Mouse (Mus musculus) kidney, adult 2 months (tissue): ENCODE results near the gene Jmjd1c.

Experiments used
- CTCF ChIP-seq: fragments of 200-500 bp; conservative IDR thresholded peaks from 2 replicates; pipeline ENCODE4 v1.5.1; 2011; ENCODE audit warnings: low read depth, mild to moderate bottlenecking, control low read depth, low read length, moderate library complexity, mixed read lengths; ENCODE audit not compliant: insufficient read depth, insufficient read length
- POLR2A ChIP-seq: fragments of 200-500 bp; IDR thresholded peaks from one replicate; pipeline ENCODE4 v1.6.1; 2011; ENCODE audit warnings: low read depth, low read length, control low read depth

- TF ChIP-seq CTCF (no peak), POLR2A (no peak)
Measured at GRCm38 (mm10) chr10:67291087-67291486, 195.2 kb downstream of the Jmjd1c start.
